Mouse (Mus musculus): Measurements from ENCODE around the gene Ralgapa2.

- TF ChIP-seq CTCF (IDR thresholded peaks at IDR 0.05; ENCODE audit: control insufficient read depth, insufficient read depth, insufficient read length), result no peak
- TF ChIP-seq MYOD1 (IDR thresholded peaks at IDR 0.05; ENCODE audit: control insufficient read depth, insufficient read length, low read depth), result no peak
- no peak for TF ChIP-seq USF1 (IDR thresholded peaks at IDR 0.05; ENCODE audit: low read depth)
- no peak for TF ChIP-seq MAX (IDR thresholded peaks at IDR 0.05)
- no peak for TF ChIP-seq CEBPB (IDR thresholded peaks at IDR 0.05; ENCODE audit: low read depth)
- TF ChIP-seq MYOG (IDR thresholded peaks at IDR 0.05; ENCODE audit: control insufficient read depth, extremely low read depth, insufficient read length), result no peak
- no peak for TF ChIP-seq FOSL1 (IDR thresholded peaks at IDR 0.05; ENCODE audit: insufficient read depth, low read length, poor library complexity, severe bottlenecking)
These were observed 180.2 kb downstream of the Ralgapa2 start for GRCm38 (mm10) chr2:146331894-146332476.
